Mouse (Mus musculus) heart, adult 2 months (tissue): ENCODE measurements at regions not wholly inside any gene's neighbourhood (a gene's known extent, or its start where the extent isn't known, plus 50 kb on each side); places are given as distances from the start of the nearest gene placed in this dataset.

Experiments
- CTCF ChIP-seq: fragments of 200-600 bp; IDR thresholded peaks from 2 replicates; pipeline ENCODE4 v1.8.1; 2022; ENCODE audit warnings: antibody characterized with exemption, mild to moderate bottlenecking, moderate library complexity
- POLR2A ChIP-seq: fragments of 200-500 bp; IDR thresholded peaks from 2 replicates; pipeline ENCODE4 v1.6.1; 2011; ENCODE audit warnings: mild to moderate bottlenecking, low read depth, low read length, control low read depth; ENCODE audit not compliant: insufficient read depth

DNA sequence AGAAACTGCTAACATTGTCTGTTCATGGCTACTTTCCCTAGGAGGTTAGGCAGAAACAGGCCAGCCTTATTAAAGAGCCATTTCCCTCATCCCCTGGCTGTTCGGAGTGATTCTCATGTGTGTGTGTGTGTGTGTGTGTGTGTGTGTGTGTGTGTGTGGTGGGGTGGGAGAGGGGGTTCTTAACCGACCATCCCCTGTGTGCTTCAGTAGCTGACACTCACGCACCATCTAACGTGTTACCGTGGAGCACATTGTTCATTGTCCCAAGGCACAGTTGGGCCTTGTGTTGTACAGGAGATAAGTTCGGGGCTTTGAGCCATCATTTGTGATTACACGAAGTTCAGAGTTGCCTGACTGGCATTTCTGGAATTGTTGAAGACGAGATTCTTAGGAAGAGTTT is 97.8 kb upstream of the Arl4c start:
- TF ChIP-seq CTCF, result no peak
- TF ChIP-seq POLR2A, result no peak
